Mouse (Mus musculus) liver, embryonic 12.5 days (tissue): ENCODE data around the gene Tet1. TPM values are rescaled to one million over a fixed set of nuclear protein-coding genes. Genes with fewer than 3 reads are reported as not detected.

ENCODE experiments used
- ATAC-seq: fragments of 200-750 bp; cut with Nextera tagmentation; 2 replicates; pipeline ENCODE4 v1.8.0; 2017; ENCODE audit warnings: moderate number of reproducible peaks, mild to moderate bottlenecking, moderate library complexity
- H3K27ac ChIP-seq: fragments of 300-500 bp; sonication (generic); 2 replicates; pipeline ENCODE4 v1.5.1; 2016; ENCODE audit warnings: mild to moderate bottlenecking
- H3K27me3 ChIP-seq: fragments of 300-500 bp; sonication (generic); replicated peaks from 2 replicates; pipeline ENCODE4 v1.6.1; 2016; ENCODE audit warnings: mild to moderate bottlenecking, moderate library complexity
- H3K36me3 ChIP-seq: fragments of 300-500 bp; sonication (generic); 2 replicates; pipeline ENCODE4 v1.6.1; 2016; ENCODE audit warnings: mild to moderate bottlenecking, moderate library complexity
- H3K4me1 ChIP-seq: fragments of 300-500 bp; sonication (generic); 2 replicates; pipeline ENCODE4 v1.6.1; 2016
- H3K4me2 ChIP-seq: fragments of 300-500 bp; sonication (generic); 2 replicates; pipeline ENCODE4 v1.6.1; 2016; ENCODE audit warnings: mild to moderate bottlenecking, moderate library complexity
- H3K4me3 ChIP-seq: fragments of 300-500 bp; sonication (generic); 2 replicates; pipeline ENCODE4 v1.5.1; 2016; ENCODE audit warnings: mild to moderate bottlenecking, moderate library complexity
- H3K9ac ChIP-seq: fragments of 300-500 bp; sonication (generic); 2 replicates; pipeline ENCODE4 v1.6.1; 2016; ENCODE audit warnings: mild to moderate bottlenecking, moderate library complexity
- H3K9me3 ChIP-seq: fragments of 300-500 bp; sonication (generic); replicated peaks from 2 replicates; pipeline ENCODE4 v1.6.1; 2016; ENCODE audit warnings: mild to moderate bottlenecking, moderate library complexity
- WGBS: fragments of 180-500 bp; shearing (Covaris S2); methylation state at CpG from one replicate; pipeline ENCODE4 v1.1.7; 2016; ENCODE audit not compliant: insufficient replicate concordance; 5-methylcytosine and 5-hydroxymethylcytosine counted together
- polyA plus RNA-seq: library from polyadenylated mRNA; unstranded; fragments of >200 nt; fragmentation: Nextera tagmentation; extraction: Ambion mirVana; gene quantifications from 2 replicates; pipeline ENCODE4 v1.2.1, GENCODE M21; 2016

Gene Tet1
- polyA plus RNA-seq, 1 experiment from 2014 or later: 3.6 TPM

DNA sequence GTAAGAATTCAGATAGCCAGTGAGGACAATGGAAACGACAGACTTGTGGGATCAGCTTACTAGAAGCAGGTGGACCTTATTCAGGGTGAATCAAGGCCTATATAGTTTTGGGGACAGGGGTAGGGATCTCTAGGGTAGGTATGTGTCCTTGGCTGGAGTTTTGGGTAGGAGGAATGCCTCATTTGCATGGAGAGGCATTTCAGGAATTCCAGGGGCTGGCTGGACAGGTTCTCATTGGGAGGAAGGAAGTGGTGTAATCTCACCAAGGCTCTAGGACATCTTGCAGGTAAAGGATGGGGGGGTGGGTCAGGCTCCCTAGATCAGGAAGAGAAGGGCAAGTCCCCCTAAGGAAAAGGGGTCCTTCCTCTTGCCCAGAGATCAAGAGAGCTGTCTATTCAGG, 6.0 kb downstream of the Tet1 start:
- 19% methylated on average over 1 of the region's 1 CpGs for WGBS

GRCm38 (mm10) chr10:62901826-62902225, 7.0 kb downstream of the Tet1 start:
- no peak for ATAC-seq
- Histone ChIP-seq H3K4me1 (no peaks in the 10 kb centered on the region), H3K4me3 (no peak overlapping the region), H3K36me3 (no peaks in the 10 kb centered on the region), H3K4me2 (no peak overlapping the region), H3K27me3 (peaks cover 9% of the 10 kb centered on the region; the same call in 1 of the 2 replicates), H3K9me3 (no peaks in the 10 kb centered on the region), H3K27ac (no peak overlapping the region), H3K9ac (no peak overlapping the region)
- 46% methylated on average over 8 of the region's 8 CpGs for WGBS

More for the DNA sequence above, 6.0 kb downstream of the Tet1 start:
- no peak overlapping the region for H3K4me3 ChIP-seq
- H3K4me2 ChIP-seq: no peak overlapping the region
- no peaks in the 10 kb centered on the region for H3K9me3 ChIP-seq
- no peak overlapping the region for H3K27ac ChIP-seq
- H3K9ac ChIP-seq: no peak overlapping the region
- ATAC-seq: no peak
- no peaks in the 10 kb centered on the region for H3K4me1 ChIP-seq
- H3K36me3 ChIP-seq: no peaks in the 10 kb centered on the region
- peaks cover 9% of the 10 kb centered on the region; the same call in 1 of the 2 replicates for H3K27me3 ChIP-seq

- Histone ChIP-seq H3K27ac (no peak overlapping the region), H3K4me1 (no peaks in the 10 kb centered on the region), H3K4me3 (no peak overlapping the region), H3K9me3 (no peaks in the 10 kb centered on the region), H3K36me3 (no peaks in the 10 kb centered on the region), H3K27me3 (peaks cover 9% of the 10 kb centered on the region; the same call in 1 of the 2 replicates), H3K4me2 (no peak overlapping the region), H3K9ac (no peak overlapping the region)
- WGBS: 83% methylated on average over 4 of the region's 4 CpGs
- ATAC-seq: no peak
These were observed 8.7 kb downstream of the Tet1 start for GRCm38 (mm10) chr10:62900144-62900543.

DNA sequence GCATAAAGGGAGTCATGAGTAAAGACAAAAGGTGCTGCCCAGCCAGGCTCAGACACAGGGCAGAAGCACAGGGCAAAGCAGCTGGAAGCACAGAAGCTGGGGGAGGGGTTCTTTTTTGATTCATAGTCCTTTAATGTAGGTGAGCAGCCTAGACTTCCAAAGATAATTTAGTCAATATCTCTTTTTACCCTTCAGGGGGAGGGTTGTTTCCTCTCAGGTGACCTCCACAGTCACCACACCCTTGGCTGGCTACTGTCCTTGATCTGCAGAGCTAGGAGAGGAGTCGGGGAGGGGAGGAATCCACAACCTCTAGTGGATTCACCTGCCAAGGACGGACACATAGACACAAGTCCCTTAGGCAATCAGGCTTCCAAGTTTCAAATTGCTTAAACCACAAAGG, 10.7 kb downstream of the Tet1 start:
- Histone ChIP-seq H3K27me3 (peaks cover 10% of the 10 kb centered on the region; the same call in 1 of the 2 replicates), H3K4me1 (no peaks in the 10 kb centered on the region), H3K4me2 (no peak overlapping the region), H3K4me3 (no peak overlapping the region), H3K9ac (no peak overlapping the region), H3K27ac (no peak overlapping the region), H3K9me3 (no peaks in the 10 kb centered on the region), H3K36me3 (no peaks in the 10 kb centered on the region)
- 64% methylated on average over 2 of the region's 2 CpGs for WGBS
- ATAC-seq: no peak

GRCm38 (mm10) chr10:62897437-62897836, 11.4 kb downstream of the Tet1 start:
- Histone ChIP-seq H3K27ac (no peak overlapping the region), H3K27me3 (0 out of 2 replicates have a peak, but pooled peaks cover 5% of the 10 kb centered on the region), H3K4me1 (no peaks in the 10 kb centered on the region), H3K36me3 (no peaks in the 10 kb centered on the region), H3K4me2 (no peak overlapping the region), H3K9ac (no peak overlapping the region), H3K4me3 (no peak overlapping the region), H3K9me3 (no peaks in the 10 kb centered on the region)
- ATAC-seq: no peak
- WGBS: 84% methylated on average over 3 of the region's 3 CpGs

GRCm38 (mm10) chr10:62896774-62897173, 12.0 kb downstream of the Tet1 start:
- 69% methylated on average over 4 of the region's 4 CpGs for WGBS

DNA sequence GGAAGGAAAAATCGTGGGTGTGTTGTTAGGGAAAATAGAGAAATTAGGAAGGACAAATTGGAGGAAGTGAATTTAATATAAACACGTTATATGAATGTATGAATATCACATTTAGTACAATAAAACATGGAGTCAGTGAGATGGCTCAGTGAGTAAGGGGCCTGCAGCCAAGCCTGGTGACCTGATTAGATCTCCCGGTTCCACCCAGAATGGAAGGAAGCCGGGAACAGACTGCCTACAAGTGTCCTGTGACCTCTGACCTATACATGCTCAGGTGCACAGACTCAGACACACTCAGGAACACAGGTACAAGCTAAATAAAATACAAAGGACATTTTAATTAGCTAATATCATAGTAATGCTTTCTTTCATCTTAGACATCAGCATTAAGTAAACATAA, 12.8 kb downstream of the Tet1 start:
- Histone ChIP-seq H3K4me1 (no peaks in the 10 kb centered on the region), H3K9me3 (no peaks in the 10 kb centered on the region), H3K4me3 (no peak overlapping the region), H3K4me2 (no peak overlapping the region), H3K36me3 (no peaks in the 10 kb centered on the region), H3K27ac (no peak overlapping the region), H3K27me3 (0 out of 2 replicates have a peak, but pooled peaks cover 5% of the 10 kb centered on the region), H3K9ac (no peak overlapping the region)
- 38% methylated on average over 4 of the region's 4 CpGs for WGBS
- no peak for ATAC-seq

More at GRCm38 (mm10) chr10:62896774-62897173, 12.0 kb downstream of the Tet1 start:
- Histone ChIP-seq H3K27ac (no peak overlapping the region), H3K9me3 (no peaks in the 10 kb centered on the region), H3K36me3 (no peaks in the 10 kb centered on the region), H3K4me3 (no peak overlapping the region), H3K4me1 (no peaks in the 10 kb centered on the region), H3K4me2 (no peak overlapping the region), H3K27me3 (0 out of 2 replicates have a peak, but pooled peaks cover 5% of the 10 kb centered on the region), H3K9ac (no peak overlapping the region)
- no peak for ATAC-seq

- Histone ChIP-seq H3K9ac (no peak overlapping the region), H3K36me3 (no peaks in the 10 kb centered on the region), H3K9me3 (no peaks in the 10 kb centered on the region), H3K27me3 (0 out of 2 replicates have a peak, but pooled peaks cover 5% of the 10 kb centered on the region), H3K27ac (no peak overlapping the region), H3K4me2 (no peak overlapping the region), H3K4me3 (no peak overlapping the region), H3K4me1 (no peaks in the 10 kb centered on the region)
- WGBS: 62% methylated on average over 6 of the region's 6 CpGs
- ATAC-seq: no peak
These were observed 13.4 kb downstream of the Tet1 start for GRCm38 (mm10) chr10:62895386-62895785.

GRCm38 (mm10) chr10:62894447-62894846, 14.3 kb downstream of the Tet1 start:
- Histone ChIP-seq H3K9me3 (no peaks in the 10 kb centered on the region), H3K4me1 (no peaks in the 10 kb centered on the region), H3K4me3 (no peak overlapping the region), H3K36me3 (no peaks in the 10 kb centered on the region), H3K4me2 (no peak overlapping the region), H3K27ac (no peak overlapping the region), H3K9ac (no peak overlapping the region), H3K27me3 (0 out of 2 replicates have a peak, but pooled peaks cover 5% of the 10 kb centered on the region)
- no peak for ATAC-seq
- 62% methylated on average over 3 of the region's 3 CpGs for WGBS

DNA sequence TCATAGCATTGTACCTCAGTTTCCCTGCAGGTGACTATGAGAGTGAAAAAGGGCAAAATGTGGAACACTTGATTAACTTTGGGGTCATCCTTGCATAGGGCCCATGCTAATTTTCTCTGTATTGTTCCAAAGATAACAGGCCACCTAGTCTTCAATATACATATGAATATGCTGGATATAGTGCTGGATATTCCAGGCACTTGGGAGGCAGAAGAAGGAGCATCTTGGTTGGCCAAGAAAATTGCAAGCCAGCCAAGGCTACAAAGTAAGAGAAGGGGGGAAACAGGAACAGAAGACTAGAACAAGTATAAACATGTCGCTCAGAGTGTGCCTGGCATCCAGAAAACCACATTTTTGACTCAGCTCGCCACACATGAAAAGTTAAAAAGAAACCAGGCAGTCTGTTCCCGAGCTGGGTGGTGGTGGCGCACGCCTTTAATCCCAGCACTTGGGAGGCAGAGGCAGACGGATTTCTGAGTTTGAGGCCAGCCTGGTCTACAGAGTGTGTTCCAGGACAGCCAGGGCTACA, 15.4 kb downstream of the Tet1 start:
- Histone ChIP-seq H3K36me3 (no peaks in the 10 kb centered on the region), H3K9me3 (no peaks in the 10 kb centered on the region), H3K4me2 (no peak overlapping the region), H3K27me3 (0 out of 2 replicates have a peak, but pooled peaks cover 5% of the 10 kb centered on the region), H3K4me1 (no peaks in the 10 kb centered on the region), H3K27ac (no peak overlapping the region), H3K4me3 (no peak overlapping the region), H3K9ac (no peak overlapping the region)
- WGBS: 48% methylated on average over 6 of the region's 6 CpGs
- no peak for ATAC-seq

DNA sequence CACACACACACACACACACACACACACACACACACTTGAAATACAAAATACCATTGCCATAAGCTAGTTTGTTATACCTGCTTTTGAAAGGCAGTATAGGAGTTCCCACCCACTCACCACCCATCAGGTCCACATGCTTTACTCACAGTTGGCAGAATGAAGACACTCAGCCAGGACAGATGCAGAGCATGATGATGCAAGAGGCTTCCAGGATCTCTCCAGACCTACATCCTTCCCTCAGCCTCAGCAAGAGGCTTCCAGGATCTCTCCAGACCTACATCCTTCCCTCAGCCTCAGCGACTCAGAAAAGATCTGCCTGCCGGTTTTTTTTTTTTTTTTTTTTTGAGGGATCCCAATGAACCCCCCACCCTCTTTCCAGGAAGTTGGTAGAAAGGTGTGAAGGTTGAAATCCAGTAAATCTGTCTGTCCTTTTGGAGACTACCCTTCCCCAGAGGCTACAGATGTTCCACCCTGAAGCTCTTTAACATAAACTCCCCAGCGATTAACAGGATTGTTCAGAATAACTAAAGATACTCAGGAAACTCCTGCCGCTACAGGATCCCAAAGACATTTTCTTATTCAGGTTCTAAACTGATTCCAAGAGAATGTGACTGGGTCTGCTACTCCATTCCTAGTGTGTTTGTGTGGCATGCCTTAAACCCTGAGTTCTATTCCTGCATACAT, 16.1 kb downstream of the Tet1 start:
- Histone ChIP-seq H3K4me3 (no peak overlapping the region), H3K4me2 (no peak overlapping the region), H3K4me1 (no peaks in the 10 kb centered on the region), H3K9me3 (no peaks in the 10 kb centered on the region), H3K27ac (no peak overlapping the region), H3K9ac (no peak overlapping the region), H3K36me3 (no peaks in the 10 kb centered on the region), H3K27me3 (peaks cover 11% of the 10 kb centered on the region; the same call in 1 of the 2 replicates)
- ATAC-seq: no peak
- 24% methylated on average over 4 of the region's 4 CpGs for WGBS

DNA sequence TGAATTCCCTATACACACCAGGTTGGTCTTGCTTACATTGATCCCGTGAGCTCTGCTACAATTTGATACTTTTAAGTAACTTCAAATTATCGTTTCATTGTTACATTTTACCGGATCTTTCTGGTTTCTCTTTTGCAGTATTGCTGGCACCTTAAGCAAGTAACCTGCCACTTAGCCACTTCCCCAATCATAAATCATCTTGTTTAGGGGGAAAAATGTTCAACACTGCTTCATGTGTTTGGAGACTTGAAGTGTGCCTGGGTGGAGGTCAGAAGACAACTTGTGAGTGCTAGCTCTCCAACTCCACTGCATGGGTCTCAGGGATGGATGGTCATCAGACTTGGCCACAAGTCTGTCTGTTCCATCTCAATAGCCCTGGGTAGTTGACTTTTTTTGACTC, 17.8 kb downstream of the Tet1 start:
- H3K4me3 ChIP-seq: no peak overlapping the region
- ATAC-seq: no peak
- peaks cover 15% of the 10 kb centered on the region for H3K4me1 ChIP-seq
- H3K9ac ChIP-seq: no peak overlapping the region
- no peak overlapping the region for H3K27ac ChIP-seq
- WGBS: 63% methylated on average over 3 of the region's 3 CpGs
- no peaks in the 10 kb centered on the region for H3K9me3 ChIP-seq
- no peak overlapping the region for H3K4me2 ChIP-seq
- H3K27me3 ChIP-seq: peaks cover 28% of the 10 kb centered on the region
- H3K36me3 ChIP-seq: no peaks in the 10 kb centered on the region
